Mouse (Mus musculus): ENCODE data around the gene Angptl4. TPM values are rescaled to one million over a fixed set of nuclear protein-coding genes. Genes with fewer than 3 reads are reported as not detected.
"Not testable (repeated sequence)": the region's sequence is repeated elsewhere in the genome, so short reads cannot be mapped to it uniquely, and the experiment has no call there.

Angptl4 gene
- total RNA-seq, 2 experiments from 2014 or later: 9.7 to 10.8 TPM

DNA sequence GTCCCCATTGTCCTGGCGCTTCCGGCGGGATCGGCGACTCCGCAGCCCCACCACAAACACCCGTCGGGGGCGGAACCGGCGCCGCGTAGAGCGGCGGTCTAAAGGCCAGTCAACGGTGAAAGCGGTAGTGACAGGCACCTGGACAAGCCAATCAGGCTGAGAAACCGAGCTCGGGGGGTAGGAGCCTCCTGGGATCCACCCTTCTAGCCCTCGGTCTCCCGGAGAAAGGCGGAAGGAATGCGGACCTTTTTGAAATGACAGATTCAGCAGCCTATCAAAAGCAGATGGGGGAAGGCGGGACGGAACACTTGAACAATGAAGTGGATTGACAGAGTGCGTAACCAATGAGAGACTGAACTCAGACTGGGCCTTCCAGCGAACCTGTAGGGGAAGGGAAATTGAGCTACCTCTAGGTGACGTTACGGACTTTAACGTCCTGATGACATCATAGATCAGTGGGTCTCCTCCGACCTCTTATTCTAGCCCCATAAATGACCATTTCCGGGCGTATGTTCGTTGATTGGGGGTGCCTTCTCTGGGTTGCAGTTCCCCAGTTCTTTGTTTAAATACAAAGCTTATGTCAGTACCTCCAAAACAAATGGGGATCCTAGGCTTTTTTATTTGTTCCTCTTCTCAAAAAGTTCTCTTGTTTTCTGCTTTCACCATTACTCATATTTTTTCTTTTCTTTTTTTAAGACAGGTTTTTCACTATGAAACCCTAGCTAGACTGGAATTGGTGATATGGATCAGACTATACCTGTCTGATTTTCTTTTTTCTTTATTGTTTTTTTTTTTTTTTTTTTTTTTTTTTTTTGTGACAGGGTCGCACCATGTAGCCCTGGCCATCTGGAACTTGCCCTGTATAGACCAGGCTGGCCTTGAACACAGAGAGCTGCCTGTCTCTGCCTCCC, 21.1 kb downstream of the Angptl4 start, which contains the start of gene Rab11b:
Gene Rab11b, minus strand, starts transcription at position 276 of the 911 bp plus-strand sequence.
- peak; percentile 99 for DNase-seq
- intact Hi-C loops (cut with DNase I): no loop called here

GRCm38 (mm10) chr17:33759767-33760254, 21.8 kb downstream of the Angptl4 start:
- intact Hi-C loops (cut with DNase I): no loop called here
- peak; percentile 94 for DNase-seq

- DNase-seq: no peak
- intact Hi-C loops (cut with DNase I): no loop called here
Measured at GRCm38 (mm10) chr17:33757231-33757630, 24.4 kb downstream of the Angptl4 start.

- no peak for DNase-seq
- intact Hi-C loops (cut with DNase I): no loop called here
Measured at GRCm38 (mm10) chr17:33756108-33756790, 25.4 kb downstream of the Angptl4 start.

DNA sequence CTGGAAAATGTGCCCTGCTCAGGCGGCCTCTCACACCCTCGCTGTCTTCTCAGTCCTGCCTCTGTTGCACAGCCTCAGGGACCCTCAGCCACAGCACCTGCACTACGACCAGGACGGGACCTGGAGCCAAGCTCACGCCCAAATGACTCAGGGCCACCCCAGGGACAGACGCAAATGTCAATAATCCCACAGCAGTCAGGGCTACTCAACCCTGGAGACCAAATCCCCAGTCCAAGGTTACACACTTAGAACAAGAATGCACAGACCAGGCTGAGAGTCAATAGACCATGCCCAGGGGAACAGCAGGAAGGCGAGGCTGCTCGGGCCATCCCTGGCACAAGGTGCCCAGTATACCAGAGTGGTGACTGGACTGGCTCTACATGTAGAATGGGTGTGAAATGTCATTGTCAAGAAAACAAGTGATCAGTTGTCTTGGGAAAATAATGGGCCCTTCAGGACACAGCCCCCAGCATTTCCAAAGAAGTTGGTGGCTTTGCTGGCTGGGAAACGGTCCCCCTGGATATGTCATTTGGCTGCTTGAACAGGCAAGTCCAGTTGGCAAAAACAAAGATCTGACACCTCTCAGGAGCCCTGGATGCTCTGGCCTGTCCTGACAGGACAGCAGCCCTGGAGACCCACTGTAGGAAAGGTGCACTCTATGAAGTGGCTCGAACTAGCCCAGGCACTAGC, 26.1 kb downstream of the Angptl4 start:
- no peak for DNase-seq
- intact Hi-C loops (cut with DNase I): no loop called here

DNA sequence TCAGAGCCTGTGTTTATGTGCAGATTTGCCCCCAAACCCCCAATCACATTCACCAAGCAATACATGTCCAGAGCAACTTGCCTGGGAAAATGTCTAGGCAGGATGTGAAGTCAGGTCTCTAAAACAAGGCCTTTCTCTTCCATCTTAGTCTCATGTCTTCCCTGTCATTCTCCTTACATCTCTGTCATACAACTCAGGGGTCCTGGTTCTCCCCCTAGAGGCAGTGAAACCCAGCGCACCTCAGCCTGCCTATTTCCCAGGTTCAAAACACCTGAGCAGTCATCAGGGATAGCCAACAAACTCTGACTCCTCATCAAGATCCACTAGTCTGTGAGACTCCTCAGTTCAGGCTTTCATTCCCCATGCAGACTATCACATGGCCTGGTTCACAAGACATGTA, 27.0 kb downstream of the Angptl4 start:
- no peak for DNase-seq
- intact Hi-C loops (cut with DNase I): no loop called here

GRCm38 (mm10) chr17:33752297-33752696, 29.3 kb downstream of the Angptl4 start:
- no peak for DNase-seq
- intact Hi-C loops (cut with DNase I): no loop called here

- DNase-seq: no peak
- intact Hi-C loops (cut with DNase I): no loop called here
Measured at GRCm38 (mm10) chr17:33751181-33751580, 30.4 kb downstream of the Angptl4 start.

GRCm38 (mm10) chr17:33749451-33749850, 32.2 kb downstream of the Angptl4 start:
- intact Hi-C loops (cut with DNase I): no loop called here

GRCm38 (mm10) chr17:33746011-33746410, 35.6 kb downstream of the Angptl4 start:
- no peak for DNase-seq
- intact Hi-C loops (cut with DNase I): no loop called here

More at GRCm38 (mm10) chr17:33749451-33749850, 32.2 kb downstream of the Angptl4 start:
- DNase-seq: no peak

DNA sequence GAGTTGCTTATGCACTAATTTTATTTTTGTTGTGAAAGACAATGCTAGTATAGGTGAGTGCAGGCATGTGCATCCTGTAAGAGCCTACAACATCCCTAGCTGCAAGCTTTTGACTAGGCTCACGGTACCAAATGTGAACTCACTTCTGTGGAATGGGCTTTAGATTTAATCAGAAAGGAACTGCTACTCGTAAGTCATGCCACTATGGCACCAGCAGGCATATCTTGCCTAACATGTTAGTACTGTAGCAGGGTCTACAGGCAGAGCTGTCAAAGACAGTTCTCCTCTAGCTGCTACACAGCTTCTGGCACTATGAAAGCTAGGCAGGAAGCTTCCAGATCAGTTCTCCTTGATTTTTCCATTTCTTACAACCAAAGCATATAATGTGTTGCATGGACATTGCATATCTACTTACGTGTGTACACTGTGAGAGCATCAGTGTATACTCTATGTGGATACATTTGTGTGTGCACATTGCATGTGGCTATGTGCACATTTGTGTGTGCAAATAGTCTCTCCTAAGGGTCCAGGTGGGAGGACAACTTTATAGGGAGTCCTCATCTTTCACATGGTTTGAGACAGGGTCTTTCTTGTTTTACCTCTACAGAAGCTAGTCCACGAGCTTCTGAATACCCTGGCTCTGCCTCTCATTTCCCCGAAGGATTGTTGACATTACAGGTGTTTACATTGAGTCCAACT, 36.8 kb downstream of the Angptl4 start:
- intact Hi-C loops (cut with DNase I): no loop called here
- no peak for DNase-seq

DNA sequence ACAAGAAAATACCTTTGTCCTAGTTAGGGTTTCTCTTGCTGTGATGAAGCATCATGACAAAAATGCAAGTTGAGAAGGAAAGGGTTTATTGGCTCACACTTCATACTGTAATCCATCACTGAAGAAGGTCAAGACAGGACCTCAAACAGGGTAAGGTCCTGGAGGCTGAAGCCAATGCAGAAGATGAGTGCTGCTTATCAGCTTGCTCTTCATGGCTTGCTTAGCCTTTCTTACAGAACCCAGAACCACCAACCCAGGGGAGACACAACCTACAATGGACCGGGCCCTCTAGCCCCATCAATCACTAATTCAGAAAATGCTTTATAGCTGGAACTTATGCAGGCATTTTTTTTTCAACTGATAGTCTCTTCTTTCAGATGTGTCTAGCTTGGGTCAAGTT, 39.2 kb downstream of the Angptl4 start:
- DNase-seq: no peak
- intact Hi-C loops (cut with DNase I): no loop called here

DNA sequence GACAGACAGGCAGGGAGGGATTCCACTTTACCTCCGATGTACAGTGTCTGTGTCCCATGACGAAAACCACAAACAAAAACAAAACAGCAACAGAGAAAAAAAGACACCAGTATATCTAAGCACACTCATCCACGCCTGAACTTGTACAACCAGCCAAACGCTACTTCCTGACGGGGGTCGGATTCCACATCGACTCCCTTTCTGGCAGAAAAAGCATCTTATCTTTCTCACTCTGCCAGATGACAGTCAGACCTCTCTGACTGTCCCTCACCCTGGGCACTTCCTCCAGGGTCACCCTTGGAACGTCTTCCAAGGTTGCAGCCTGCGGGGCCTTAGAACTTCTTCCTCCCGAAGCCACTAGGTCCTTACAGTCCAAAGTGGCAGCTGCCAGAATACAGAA, 48.1 kb downstream of the Angptl4 start:
- intact Hi-C loops (cut with DNase I); DNase-seq: not testable (repeated sequence)

- DNase-seq; intact Hi-C loops (cut with DNase I): not testable (repeated sequence)
Measured at GRCm38 (mm10) chr17:33732556-33733083, 49.0 kb downstream of the Angptl4 start.

DNA sequence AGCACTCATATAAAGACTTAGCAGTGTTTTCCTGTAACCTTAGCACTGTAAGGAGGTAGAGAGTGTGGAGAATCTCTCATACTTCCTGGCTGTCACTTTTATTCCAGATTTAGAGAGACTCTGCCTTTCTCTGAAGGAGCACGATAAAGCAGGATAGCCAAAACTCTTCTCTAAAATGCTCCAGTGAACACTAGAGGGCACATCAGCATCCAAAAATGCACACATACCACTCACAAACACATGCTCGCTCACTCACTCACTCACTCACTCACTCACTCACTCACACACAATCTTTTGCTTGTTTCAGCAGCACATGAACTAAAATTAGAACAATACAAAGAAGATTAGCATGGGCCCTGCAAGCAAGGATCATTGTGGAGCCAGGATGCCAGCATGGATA, 52.4 kb downstream of the Angptl4 start:
- intact Hi-C loops (cut with DNase I): loop anchor here (10.0 kb wide), 1 partner anchor 76 kb away; no protein-coding TSS in a partner anchor
- no peak for DNase-seq

DNA sequence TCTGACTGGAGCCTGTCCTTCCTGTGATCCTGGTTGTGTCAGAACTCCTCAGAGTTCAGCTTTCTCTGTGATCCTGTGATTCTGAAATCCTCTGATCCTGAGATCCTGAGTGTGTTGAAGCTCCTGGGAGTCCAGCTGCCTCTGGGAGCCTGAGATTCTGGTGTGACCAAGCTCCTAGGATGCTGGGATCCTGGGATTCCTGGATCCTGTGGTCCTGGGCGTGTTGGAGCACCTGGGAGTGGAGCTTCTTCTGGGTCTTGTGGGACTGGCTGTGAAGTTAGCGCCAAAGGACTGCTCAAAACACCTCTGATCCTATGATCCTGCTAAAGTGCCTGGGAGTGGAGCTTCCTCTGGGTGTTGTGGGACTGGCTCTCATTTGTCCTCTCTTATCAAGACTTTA, 53.2 kb downstream of the Angptl4 start:
- DNase-seq: no peak
- intact Hi-C loops (cut with DNase I): loop anchor here (10.0 kb wide), 1 partner anchor 76 kb away; no protein-coding TSS in a partner anchor

Data from left cerebral cortex, postnatal 4 days (tissue).